Mouse (Mus musculus): Measurements from ENCODE around the gene Ikzf1.

Ikzf1 gene

GRCm38 (mm10) chr11:11808035-11808819, 123.4 kb downstream of the Ikzf1 start:
- no peak for DNase-seq (ENCODE audit: low read depth, low spot score)

DNA sequence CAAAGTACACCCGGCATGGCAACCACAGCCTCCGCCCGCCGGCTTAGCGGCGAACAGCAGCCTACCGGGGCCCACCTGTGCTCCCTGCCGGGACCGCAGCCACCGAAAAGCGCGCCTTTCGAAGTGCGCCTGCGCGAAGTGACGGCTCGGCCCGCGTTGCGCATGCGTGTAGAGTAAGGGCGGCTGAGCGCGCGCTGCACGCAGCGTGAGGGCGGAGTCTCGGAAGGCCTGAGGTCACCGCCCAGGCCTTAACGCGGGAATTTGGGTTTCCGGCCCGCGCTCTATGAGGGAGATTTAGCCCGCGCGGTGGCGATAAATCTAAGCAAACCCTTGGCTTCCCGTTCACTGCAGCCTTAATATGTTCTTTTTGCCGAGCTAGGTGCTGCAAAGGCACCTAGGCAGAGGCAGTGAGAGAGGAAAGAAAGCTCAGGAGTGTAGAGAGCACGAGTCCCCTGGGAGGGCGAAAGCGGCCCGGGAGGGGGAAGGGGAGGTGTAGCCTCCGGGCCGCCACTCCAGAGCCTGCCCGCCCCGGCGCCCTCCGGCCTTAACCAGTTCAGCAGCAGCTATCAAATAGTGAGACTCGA, 124.1 kb downstream of the Ikzf1 start, which contains the start of gene Fignl1:
Gene Fignl1 (minus strand): TSS at position 143 of the 584 bp plus-strand sequence.
- DNase-seq (ENCODE audit: low read depth, low spot score): peak; percentile 97

DNA sequence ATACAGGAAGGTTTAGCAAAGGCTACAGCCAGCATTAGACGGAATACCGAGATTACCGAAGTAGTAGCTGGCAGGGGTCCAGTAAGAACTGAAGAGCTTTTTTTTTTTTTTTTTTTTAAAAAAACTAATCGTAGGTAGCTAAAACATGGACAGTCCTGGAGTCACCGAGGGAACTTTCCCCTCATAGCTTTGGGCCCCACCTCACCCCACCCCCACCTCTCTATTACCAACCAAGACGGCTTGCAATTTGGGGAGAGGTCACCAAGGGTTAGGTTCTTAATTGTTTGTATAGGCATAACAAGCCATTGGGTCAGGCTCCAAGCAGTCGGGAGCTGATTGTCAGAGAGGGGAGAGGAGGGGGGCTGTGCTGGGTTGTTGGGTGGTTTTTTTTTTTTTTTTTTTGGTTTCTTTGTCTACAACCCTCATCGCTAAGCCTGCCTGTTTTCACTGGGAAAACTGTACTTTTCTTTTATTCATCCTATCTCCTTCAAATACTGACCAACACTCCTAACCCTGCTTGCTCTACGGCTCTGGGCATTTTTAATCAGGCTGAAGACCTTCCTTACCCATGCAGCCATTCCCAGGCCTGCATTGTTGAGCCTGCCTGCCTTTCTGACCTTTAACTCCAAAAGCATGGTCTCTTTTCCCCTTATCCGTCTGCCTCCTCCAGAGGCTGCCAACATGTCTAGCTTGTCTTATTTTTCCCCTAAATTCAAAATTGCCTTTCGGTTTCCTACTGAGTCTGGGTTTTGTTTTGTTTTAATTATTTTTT, 124.8 kb downstream of the Ikzf1 start:
- peak; percentile 92 for DNase-seq (ENCODE audit: low read depth, low spot score)

- DNase-seq (ENCODE audit: low read depth, low spot score): peak; percentile 96
These were observed 127.2 kb downstream of the Ikzf1 start for GRCm38 (mm10) chr11:11811906-11812480.

DNA sequence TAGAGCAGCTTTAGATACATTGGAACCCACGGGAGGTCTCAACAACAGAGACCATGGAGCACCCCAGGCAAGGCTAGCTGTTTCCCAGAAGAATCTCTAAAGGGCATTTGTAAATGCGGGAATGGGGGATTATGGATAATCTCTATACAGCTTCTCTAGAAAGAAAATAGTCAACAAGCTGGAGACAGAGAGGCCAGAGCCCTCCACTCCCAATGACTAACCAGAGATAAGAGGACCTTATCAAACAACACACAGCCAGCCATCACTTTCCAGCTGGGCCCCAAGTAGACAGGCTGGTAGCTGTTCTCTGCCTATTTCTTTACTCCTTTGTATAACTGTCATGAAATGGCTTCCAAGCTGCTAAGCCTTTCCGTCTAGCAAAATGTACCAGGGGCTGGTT, 130.9 kb downstream of the Ikzf1 start:
- no peak for DNase-seq (ENCODE audit: low read depth, low spot score)

GRCm38 (mm10) chr11:11818797-11819196, 134.0 kb downstream of the Ikzf1 start:
- DNase-seq (ENCODE audit: low read depth, low spot score): no peak

GRCm38 (mm10) chr11:11819206-11819605, 134.4 kb downstream of the Ikzf1 start:
- no peak for DNase-seq (ENCODE audit: low read depth, low spot score)

DNA sequence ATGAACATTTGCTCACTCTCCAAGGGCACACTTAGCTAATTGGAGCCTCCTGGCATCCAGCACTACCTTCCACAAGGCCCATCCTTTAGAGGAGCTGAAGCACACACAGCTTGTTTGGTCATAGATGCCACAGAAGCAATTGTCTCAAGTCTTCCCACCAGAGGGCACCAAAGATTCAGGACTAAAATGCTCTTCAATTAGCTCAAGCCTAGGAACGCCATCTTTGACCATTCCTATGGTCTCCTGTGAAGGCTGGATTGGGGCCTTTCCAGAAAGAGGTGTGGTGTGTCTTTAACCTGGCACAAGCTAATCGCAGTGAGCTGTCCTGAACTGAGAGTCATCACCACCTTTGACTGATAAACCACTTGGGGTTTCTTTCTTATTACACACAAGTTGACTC, 135.4 kb downstream of the Ikzf1 start:
- peak; percentile 96 for DNase-seq (ENCODE audit: low read depth, low spot score)

DNA sequence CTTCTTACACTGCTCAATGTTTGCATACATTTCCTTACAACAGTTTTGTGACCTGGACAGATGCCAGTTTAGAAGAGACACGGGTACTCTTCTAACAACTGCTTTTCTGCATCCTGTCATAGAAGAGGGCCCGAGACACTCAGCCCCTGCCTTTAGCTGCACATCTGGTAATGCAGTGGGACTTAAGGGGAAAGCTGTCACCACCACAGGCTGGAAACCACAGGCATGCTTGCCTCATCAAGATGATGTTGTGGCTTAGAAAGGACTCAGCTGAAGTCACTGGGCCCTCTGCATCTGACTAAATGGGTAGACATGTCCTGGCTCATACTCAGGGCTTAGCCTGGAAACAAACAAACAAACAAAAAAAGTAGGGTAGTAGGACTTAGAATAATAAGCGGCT, 135.9 kb downstream of the Ikzf1 start:
- peak; percentile 27 for DNase-seq (ENCODE audit: low read depth, low spot score)

GRCm38 (mm10) chr11:11821387-11821975, 136.7 kb downstream of the Ikzf1 start:
- DNase-seq (ENCODE audit: low read depth, low spot score): peak; percentile 98
